Mouse (Mus musculus) layer of hippocampus, adult 11-12 months (tissue): Measurements from ENCODE around the gene AI481877.
A peak's percentile ranks its signal among the peaks of the same experiment; 100 is the strongest.
"Not testable (repeated sequence)": the region's sequence is repeated elsewhere in the genome, so short reads cannot be mapped to it uniquely, and the experiment has no call there.

Experiments
- DNase-seq: peaks from one replicate; pipeline ENCODE4 v3.0.0; 2022; ENCODE audit warnings: low spot score

The AI481877 gene

DNA sequence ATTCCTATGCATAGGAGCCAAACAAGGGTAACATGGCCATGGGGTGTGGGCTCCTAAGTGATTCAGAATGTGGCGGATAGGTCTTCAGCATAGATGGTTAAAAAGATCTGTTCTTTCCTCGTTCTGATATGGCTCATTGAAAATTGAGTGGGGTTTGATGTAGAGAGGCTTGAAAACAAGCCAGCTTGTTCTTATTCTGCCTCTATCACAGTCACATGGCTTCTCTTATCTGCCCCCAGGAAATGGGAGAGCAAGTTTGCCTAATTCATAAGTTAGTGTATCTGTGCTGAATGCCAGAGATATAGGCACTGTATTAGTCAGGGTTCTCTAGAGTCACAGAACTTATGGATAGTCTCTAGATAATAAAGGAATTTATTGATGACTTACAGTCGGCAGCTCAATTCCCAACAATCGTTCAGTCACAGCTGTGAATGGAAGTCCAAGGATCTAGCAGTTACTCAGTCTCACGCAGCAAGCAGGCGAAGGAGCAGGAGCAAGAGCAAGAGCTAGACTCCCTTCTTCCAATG lies at the start of gene AI481877:
TSS of gene AI481877 (minus strand) at position 477 of the 527 bp plus-strand sequence.
- not testable (repeated sequence) for DNase-seq

GRCm38 (mm10) chr4:59188474-59188801 lies 49.7 kb upstream of the AI481877 start:
- no peak for DNase-seq

- DNase-seq: peak; percentile 57
Measured at GRCm38 (mm10) chr4:59187289-59187688, 48.5 kb upstream of the AI481877 start.

DNA sequence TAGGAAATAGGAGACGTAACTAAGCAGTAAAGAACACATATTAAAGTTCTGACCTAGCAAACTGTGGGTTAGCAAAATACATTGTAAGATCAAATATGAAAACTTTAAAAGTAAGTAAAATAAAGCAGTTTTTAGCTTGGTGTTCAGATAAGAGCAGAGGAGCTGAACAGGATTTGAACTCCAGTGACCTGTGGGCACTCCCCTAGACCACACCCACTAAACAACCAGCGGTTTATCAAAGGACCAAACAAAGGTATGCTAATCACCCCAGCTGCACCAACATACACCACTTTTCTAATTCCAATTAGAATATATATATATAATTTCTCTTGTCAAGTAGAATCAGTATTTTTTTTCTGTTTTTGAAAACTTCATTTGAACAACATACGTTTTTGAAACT lies 46.9 kb upstream of the AI481877 start:
- DNase-seq: no peak

- no peak for DNase-seq
Measured at GRCm38 (mm10) chr4:59181320-59182271, 42.8 kb upstream of the AI481877 start.

- no peak for DNase-seq
Measured at GRCm38 (mm10) chr4:59177566-59177965, 38.8 kb upstream of the AI481877 start.

- no peak for DNase-seq
Measured at GRCm38 (mm10) chr4:59175929-59176328, 37.1 kb upstream of the AI481877 start.

- DNase-seq: no peak
Measured at GRCm38 (mm10) chr4:59175003-59175402, 36.2 kb upstream of the AI481877 start.

- DNase-seq: no peak
Measured at GRCm38 (mm10) chr4:59173181-59173922, 34.6 kb upstream of the AI481877 start.

- no peak for DNase-seq
Measured at GRCm38 (mm10) chr4:59172616-59173015, 33.8 kb upstream of the AI481877 start.

DNA sequence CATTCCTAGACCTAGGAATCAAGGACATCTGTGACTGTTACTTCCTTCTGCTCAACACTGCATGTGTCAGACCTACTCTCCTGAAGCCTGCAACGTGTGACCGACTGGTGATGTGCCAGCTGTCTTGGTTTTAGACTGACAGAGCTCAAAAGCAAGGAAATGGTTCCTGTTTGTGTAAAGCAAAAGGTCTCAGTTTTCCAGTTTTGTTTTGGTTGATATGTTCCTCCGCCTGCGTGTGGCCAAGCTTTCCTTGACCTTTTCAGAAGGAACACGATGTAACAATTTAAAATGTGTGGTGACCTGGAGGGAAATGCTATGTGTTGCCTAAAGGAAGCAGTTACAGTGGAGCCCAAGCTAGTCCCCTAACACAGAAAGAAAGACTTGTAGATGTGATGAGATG lies 31.2 kb upstream of the AI481877 start:
- no peak for DNase-seq

GRCm38 (mm10) chr4:59167251-59167847 lies 28.6 kb upstream of the AI481877 start:
- DNase-seq: no peak

DNA sequence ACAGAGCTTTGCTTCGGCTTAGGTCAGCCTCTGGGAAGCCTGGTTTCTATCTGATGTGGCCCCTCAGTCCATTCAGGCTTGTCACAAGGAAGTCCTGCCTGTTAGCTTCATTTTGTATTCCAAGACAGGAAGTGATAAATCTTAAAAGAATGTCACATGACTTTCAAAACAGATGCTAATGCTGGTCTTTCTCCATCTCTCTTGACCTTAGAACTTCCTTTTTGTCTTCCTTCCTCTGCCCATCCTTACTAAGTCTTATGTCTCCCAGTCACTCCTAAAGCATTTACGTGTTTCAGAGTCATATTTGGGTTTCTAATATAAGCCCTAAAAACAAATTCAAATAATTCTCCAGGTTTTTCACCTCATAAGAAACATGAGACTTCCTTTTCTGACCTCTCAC lies 25.3 kb upstream of the AI481877 start:
- no peak for DNase-seq

GRCm38 (mm10) chr4:59160959-59161670 lies 22.3 kb upstream of the AI481877 start:
- DNase-seq: no peak

GRCm38 (mm10) chr4:59160289-59160688 lies 21.5 kb upstream of the AI481877 start:
- no peak for DNase-seq

- no peak for DNase-seq
Measured at GRCm38 (mm10) chr4:59157654-59158053, 18.9 kb upstream of the AI481877 start.

- DNase-seq: no peak
Measured at GRCm38 (mm10) chr4:59156897-59157592, 18.3 kb upstream of the AI481877 start.

GRCm38 (mm10) chr4:59151953-59152352 lies 13.2 kb upstream of the AI481877 start:
- no peak for DNase-seq

DNA sequence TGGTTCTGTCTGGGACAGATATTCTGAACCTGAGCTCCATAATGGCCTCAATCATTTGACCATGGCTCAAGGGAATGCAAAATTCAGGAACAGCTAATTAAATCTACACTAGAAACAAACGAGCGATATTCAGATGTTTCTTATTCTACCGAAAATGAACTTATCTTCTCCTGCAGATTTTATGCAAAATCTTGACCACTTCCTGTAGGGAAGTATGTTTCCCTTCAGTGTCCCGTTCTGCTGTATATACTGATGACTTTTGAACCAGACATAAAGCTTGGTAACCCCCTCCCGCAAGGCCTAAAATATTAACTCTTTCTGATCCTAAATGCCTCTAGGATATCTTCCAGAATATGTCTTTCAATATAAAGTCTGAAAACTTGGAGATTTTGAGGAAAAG lies 12.1 kb upstream of the AI481877 start:
- DNase-seq: no peak

DNA sequence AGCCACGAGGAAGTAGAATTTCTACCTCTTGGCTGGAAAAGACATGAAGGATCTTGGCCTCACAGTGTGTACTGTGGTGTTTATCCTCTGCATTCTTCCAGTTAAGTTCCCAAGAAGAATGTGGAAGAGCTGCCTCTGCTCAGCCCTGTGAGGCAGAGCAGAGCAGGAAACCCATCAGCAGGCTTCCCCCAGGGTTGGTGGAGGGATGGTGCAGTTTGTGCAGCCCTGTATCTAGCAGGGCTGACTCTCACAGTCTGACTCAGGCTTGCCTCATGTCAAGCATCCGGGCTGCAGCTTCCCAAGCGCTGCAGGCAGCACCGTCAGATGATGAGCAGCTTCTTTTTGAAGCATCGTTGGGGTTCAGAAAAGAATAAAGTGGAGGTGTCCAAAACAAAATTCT lies 10.3 kb upstream of the AI481877 start:
- no peak for DNase-seq

- DNase-seq: no peak
Measured at GRCm38 (mm10) chr4:59128935-59129334, 9.8 kb downstream of the AI481877 start.
